Mouse (Mus musculus): ENCODE measurements around the gene Galnt12.

Gene Galnt12

GRCm38 (mm10) chr4:47103561-47103960, 11.9 kb downstream of the Galnt12 start:
- DNase-seq (ENCODE audit: low read depth), result no peak

- DNase-seq (ENCODE audit: low read depth), result no peak
Measured at GRCm38 (mm10) chr4:47111885-47112284, 20.2 kb downstream of the Galnt12 start.

GRCm38 (mm10) chr4:47112560-47112959, 20.9 kb downstream of the Galnt12 start:
- DNase-seq (ENCODE audit: low read depth), result no peak

- peak; percentile 10 for DNase-seq (ENCODE audit: low read depth)
Measured at GRCm38 (mm10) chr4:47122051-47122706, 30.5 kb downstream of the Galnt12 start.

- no peak for DNase-seq (ENCODE audit: low read depth)
Measured at GRCm38 (mm10) chr4:47124140-47124711, 32.5 kb downstream of the Galnt12 start.

GRCm38 (mm10) chr4:47128515-47128914, 36.8 kb downstream of the Galnt12 start:
- no peak for DNase-seq (ENCODE audit: low read depth)

- no peak for DNase-seq (ENCODE audit: low read depth)
Measured at GRCm38 (mm10) chr4:47129572-47129971, 37.9 kb downstream of the Galnt12 start.

- DNase-seq (ENCODE audit: low read depth), result no peak
Measured at GRCm38 (mm10) chr4:47130111-47131050, 38.7 kb downstream of the Galnt12 start.

GRCm38 (mm10) chr4:47131931-47132330, 40.2 kb downstream of the Galnt12 start:
- DNase-seq (ENCODE audit: low read depth), result no peak

- DNase-seq (ENCODE audit: low read depth), result no peak
Measured at GRCm38 (mm10) chr4:47132413-47132812, 40.7 kb downstream of the Galnt12 start.

- DNase-seq (ENCODE audit: low read depth), result no peak
Measured at GRCm38 (mm10) chr4:47136699-47137101, 45.0 kb downstream of the Galnt12 start.

- DNase-seq (ENCODE audit: low read depth), result no peak
Measured at GRCm38 (mm10) chr4:47137479-47137878, 45.8 kb downstream of the Galnt12 start.

GRCm38 (mm10) chr4:47138411-47138810, 46.7 kb downstream of the Galnt12 start:
- no peak for DNase-seq (ENCODE audit: low read depth)

GRCm38 (mm10) chr4:47138967-47139777, 47.5 kb downstream of the Galnt12 start:
- DNase-seq (ENCODE audit: low read depth), result no peak

- no peak for DNase-seq (ENCODE audit: low read depth)
Measured at GRCm38 (mm10) chr4:47140301-47140700, 48.6 kb downstream of the Galnt12 start.

- no peak for DNase-seq (ENCODE audit: low read depth)
Measured at GRCm38 (mm10) chr4:47141444-47142154, 49.9 kb downstream of the Galnt12 start.

GRCm38 (mm10) chr4:47143849-47144248, 52.1 kb downstream of the Galnt12 start:
- DNase-seq (ENCODE audit: low read depth), result no peak

- no peak for DNase-seq (ENCODE audit: low read depth)
Measured at GRCm38 (mm10) chr4:47145341-47145740, 53.6 kb downstream of the Galnt12 start.

GRCm38 (mm10) chr4:47146561-47146960, 54.9 kb downstream of the Galnt12 start:
- no peak for DNase-seq (ENCODE audit: low read depth)

GRCm38 (mm10) chr4:47149963-47150362, 58.3 kb downstream of the Galnt12 start:
- no peak for DNase-seq (ENCODE audit: low read depth)

GRCm38 (mm10) chr4:47150806-47151205, 59.1 kb downstream of the Galnt12 start:
- DNase-seq (ENCODE audit: low read depth), result no peak

Measured in c-Kit-positive CD71-positive TER-119-negative erythroid progenitor cells, embryonic 14.5 days (primary cell).